Mouse (Mus musculus) CH12.LX (cell line): ENCODE data around the gene Klc4. TPM values are rescaled to one million over a fixed set of nuclear protein-coding genes. Genes with fewer than 3 reads are reported as not detected.
A peak's percentile ranks its signal among the peaks of the same experiment; 100 is the strongest.

ENCODE experiments used
- DNase-seq: peaks from one replicate; pipeline ENCODE4 v3.0.0-alpha.2; 2013; ENCODE audit errors: extremely low read depth
- H3K27ac ChIP-seq: 2 replicates; pipeline ENCODE4 v1.5.1; 2012; ENCODE audit warnings: low read depth, mild to moderate bottlenecking, control low read depth, moderate library complexity; ENCODE audit not compliant: insufficient read depth
- H3K27me3 ChIP-seq: replicated peaks from 2 replicates; pipeline ENCODE3; 2012; ENCODE audit warnings: inconsistent platforms
- H3K36me3 ChIP-seq, 2 experiments: replicated peaks in 1 of 2; 2 replicates each; pipeline versions ENCODE3 to v1.6.1; 2012; ENCODE audit warnings: inconsistent platforms in 1 of 2, low read length in 1 of 2, mild to moderate bottlenecking in 1 of 2, mixed read lengths in 1 of 2, moderate library complexity in 1 of 2; ENCODE audit not compliant: control insufficient read depth in 1 of 2, insufficient read depth in 1 of 2
- H3K4me1 ChIP-seq, 2 experiments: 2 replicates each; pipeline ENCODE4 v1.6.1; 2012; ENCODE audit warnings: inconsistent platforms in 1 of 2, moderate library complexity in 1 of 2; ENCODE audit not compliant: insufficient read depth in 2 of 2, control insufficient read depth in 1 of 2
- H3K4me2 ChIP-seq: 2 replicates; pipeline ENCODE4 v1.6.1; 2012; ENCODE audit warnings: low read depth, mild to moderate bottlenecking, control low read depth; ENCODE audit not compliant: poor library complexity, insufficient read depth, severe bottlenecking
- H3K4me3 ChIP-seq, 3 experiments: fragments of 150-350 bp in 1 of 3; sonication (generic) in 1 of 3; replicated peaks in 1 of 3; 2 replicates each; pipeline versions ENCODE3 to v1.5.1; 2011 to 2012; ENCODE audit warnings: low read depth in 2 of 3, low read length in 2 of 3, mild to moderate bottlenecking in 2 of 3, moderate library complexity in 2 of 3, control low read depth in 1 of 3, improper control_type of control experiment in 1 of 3, inconsistent platforms in 1 of 3, mixed read lengths in 1 of 3; ENCODE audit not compliant: poor library complexity in 1 of 3
- H3K79me2 ChIP-seq: replicated peaks from 2 replicates; pipeline ENCODE4 v1.6.1; 2012; ENCODE audit warnings: mild to moderate bottlenecking, moderate library complexity; ENCODE audit not compliant: control insufficient read depth, poor library complexity, insufficient read depth, severe bottlenecking; ENCODE audit errors: extremely low read depth
- H3K9ac ChIP-seq: 2 replicates; pipeline ENCODE4 v1.6.1; 2012; ENCODE audit warnings: low read depth, mild to moderate bottlenecking, control low read depth, moderate library complexity; ENCODE audit not compliant: insufficient read depth
- H3K9me3 ChIP-seq: replicated peaks from 2 replicates; pipeline ENCODE3; 2012; ENCODE audit warnings: low read length, inconsistent platforms, mixed read lengths
- CHD2 ChIP-seq: IDR thresholded peaks from 2 replicates; pipeline ENCODE4 v1.6.1; 2011; ENCODE audit warnings: low read length, improper control_type of control experiment
- E2F4 ChIP-seq: IDR thresholded peaks from 2 replicates; pipeline ENCODE4 v1.6.1; 2011; ENCODE audit warnings: low read depth, low read length, improper control_type of control experiment; ENCODE audit not compliant: insufficient replicate concordance
- ELF1 ChIP-seq: IDR thresholded peaks from 2 replicates; pipeline ENCODE4 v1.6.1; 2014; ENCODE audit warnings: low read depth, mild to moderate bottlenecking, inconsistent platforms, low read length, improper control_type of control experiment
- EP300 ChIP-seq: IDR thresholded peaks from 2 replicates; pipeline ENCODE4 v1.6.1; 2011; ENCODE audit warnings: low read length, improper control_type of control experiment
- GABPA ChIP-seq: IDR thresholded peaks from 2 replicates; pipeline ENCODE4 v1.6.1; 2012; ENCODE audit warnings: low read depth, low read length, improper control_type of control experiment, inconsistent platforms; ENCODE audit not compliant: insufficient replicate concordance
- HCFC1 ChIP-seq: IDR thresholded peaks from 2 replicates; pipeline ENCODE4 v1.6.1; 2012; ENCODE audit warnings: low read depth, mild to moderate bottlenecking, inconsistent platforms, low read length, improper control_type of control experiment
- IRF4 ChIP-seq: IDR thresholded peaks from 2 replicates; pipeline ENCODE4 v1.6.1; 2014; ENCODE audit warnings: low read depth, mild to moderate bottlenecking, inconsistent platforms, low read length, improper control_type of control experiment
- JUND ChIP-seq: conservative IDR thresholded peaks from 2 replicates; pipeline ENCODE4 v1.6.1; 2011; ENCODE audit warnings: low read depth, low read length, improper control_type of control experiment
- KAT2A ChIP-seq: IDR thresholded peaks from 2 replicates; pipeline ENCODE4 v1.6.1; 2012; ENCODE audit warnings: low read length, improper control_type of control experiment, inconsistent platforms; ENCODE audit not compliant: insufficient replicate concordance
- MAX ChIP-seq: IDR thresholded peaks from 2 replicates; pipeline ENCODE4 v1.6.1; 2011; ENCODE audit warnings: low read length, improper control_type of control experiment
- MEF2A ChIP-seq: IDR thresholded peaks from 2 replicates; pipeline ENCODE4 v1.6.1; 2014; ENCODE audit warnings: low read depth, mild to moderate bottlenecking, inconsistent platforms, low read length, improper control_type of control experiment, borderline replicate concordance
- MXI1 ChIP-seq: IDR thresholded peaks from 2 replicates; pipeline ENCODE4 v1.6.1; 2011; ENCODE audit warnings: mild to moderate bottlenecking, low read depth, low read length, improper control_type of control experiment
- MYC ChIP-seq: IDR thresholded peaks from 2 replicates; pipeline ENCODE4 v1.6.1; 2011; ENCODE audit warnings: low read depth, mild to moderate bottlenecking, improper control_type of control experiment, low read length
- PAX5 ChIP-seq: IDR thresholded peaks from 2 replicates; pipeline ENCODE4 v1.6.1; 2012; ENCODE audit warnings: low read length, inconsistent platforms, mixed read lengths
- POLR2AphosphoS2 ChIP-seq: IDR thresholded peaks from 2 replicates; pipeline ENCODE4 v1.6.1; 2011; ENCODE audit warnings: low read depth, low read length, improper control_type of control experiment
- RAD21 ChIP-seq: IDR thresholded peaks from 2 replicates; pipeline ENCODE4 v1.6.1; 2011; ENCODE audit warnings: low read depth, mild to moderate bottlenecking, low read length, improper control_type of control experiment, moderate library complexity
- RCOR1 ChIP-seq: conservative IDR thresholded peaks from 2 replicates; pipeline ENCODE4 v1.6.1; 2012; ENCODE audit warnings: low read depth, mild to moderate bottlenecking, inconsistent platforms, low read length, improper control_type of control experiment
- SMC3 ChIP-seq: IDR thresholded peaks from 2 replicates; pipeline ENCODE4 v1.6.1; 2011; ENCODE audit warnings: low read depth, low read length, improper control_type of control experiment
- TBP ChIP-seq: conservative IDR thresholded peaks from 2 replicates; pipeline ENCODE4 v1.6.1; 2011; ENCODE audit warnings: low read depth, low read length, improper control_type of control experiment
- USF1 ChIP-seq: IDR thresholded peaks from 2 replicates; pipeline ENCODE4 v1.6.1; 2014; ENCODE audit warnings: low read depth, mild to moderate bottlenecking, inconsistent platforms, low read length, improper control_type of control experiment
- ZNF384 ChIP-seq: IDR thresholded peaks from 2 replicates; pipeline ENCODE4 v1.6.1; 2012; ENCODE audit warnings: low read depth, low read length, improper control_type of control experiment, inconsistent platforms
- dilution Hi-C: fragments of 300-500 bp; cut with MboI; formaldehyde crosslinking; loops from 2 replicates; pipeline ENCODE4 v1.14.3; 2020; ENCODE audit warnings: low sequenced_read_pairs; ENCODE audit not compliant: extremely low pct_unique_long_range_greater_than_20kb, extremely low pct_ligation_motif_present
- in situ Hi-C: fragments of 300-500 bp; cut with MboI; formaldehyde crosslinking; loops from 3 replicates; pipeline ENCODE4 v1.14.3; 2019; ENCODE audit warnings: low sequenced_read_pairs, low pct_ligation_motif_present, low pct_unique_long_range_greater_than_20kb, mixed read lengths
- polyA plus RNA-seq: library from polyadenylated mRNA; unstranded; fragments of >175 nt; gene quantifications from 2 replicates; pipeline ENCODE4 v1.2.1, GENCODE M21; 2012; ENCODE audit warnings: low read depth; ENCODE audit not compliant: insufficient read length
- total RNA-seq, 2 experiments: library from RNA; depleted of rRNA; stranded (reverse); fragments of 300-350 nt in 1 of 2; fragments of >200 nt in 1 of 2; gene quantifications; 2 replicates each; pipeline ENCODE4 v1.2.3; 2012 to 2014

Klc4 gene
- total and polyA plus RNA-seq, 3 experiments = 6.6 to 10.7 (median 6.7) TPM

DNA sequence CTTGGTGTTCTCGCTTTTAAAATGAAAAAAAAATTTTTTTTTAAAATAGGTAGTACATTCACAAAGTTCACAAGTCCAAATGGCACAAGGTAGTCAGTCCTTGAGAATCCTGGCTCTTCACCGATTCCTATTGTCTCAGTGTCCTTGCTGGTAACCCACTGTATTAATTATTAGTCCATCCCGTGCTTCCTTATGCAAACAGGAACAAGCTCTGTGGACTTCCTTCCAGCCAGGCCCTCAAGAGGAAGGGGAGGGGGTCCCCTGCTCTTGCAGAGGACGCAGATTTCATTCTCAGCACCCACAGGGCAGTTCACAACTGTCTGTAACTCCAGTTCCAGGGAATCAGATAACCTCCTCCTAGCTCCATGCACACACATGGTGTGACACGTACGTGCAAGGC lies 10.2 kb upstream of the Klc4 start:
- TF ChIP-seq RCOR1 (no peak), E2F4 (no peak), MAX (no peak), GABPA (no peak), IRF4 (no peak), JUND (no peak), PAX5 (no peak)
- DNase-seq = no peak
- dilution Hi-C loops = no loop called here
- Histone ChIP-seq H3K4me3 (no peak overlapping the region), H3K27me3 (no peaks in the 10 kb centered on the region), H3K36me3 (peaks cover 77 to 94% of the 10 kb centered on the region in 2 experiments), H3K4me2 (no peak overlapping the region), H3K79me2 (peaks cover 17% of the 10 kb centered on the region), H3K9ac (no peak overlapping the region), H3K4me1 (peaks cover 8 to 19% of the 10 kb centered on the region in 2 experiments), H3K27ac (no peak overlapping the region), H3K9me3 (peaks cover 5% of the 10 kb centered on the region)
- in situ Hi-C loops = no loop called here

DNA sequence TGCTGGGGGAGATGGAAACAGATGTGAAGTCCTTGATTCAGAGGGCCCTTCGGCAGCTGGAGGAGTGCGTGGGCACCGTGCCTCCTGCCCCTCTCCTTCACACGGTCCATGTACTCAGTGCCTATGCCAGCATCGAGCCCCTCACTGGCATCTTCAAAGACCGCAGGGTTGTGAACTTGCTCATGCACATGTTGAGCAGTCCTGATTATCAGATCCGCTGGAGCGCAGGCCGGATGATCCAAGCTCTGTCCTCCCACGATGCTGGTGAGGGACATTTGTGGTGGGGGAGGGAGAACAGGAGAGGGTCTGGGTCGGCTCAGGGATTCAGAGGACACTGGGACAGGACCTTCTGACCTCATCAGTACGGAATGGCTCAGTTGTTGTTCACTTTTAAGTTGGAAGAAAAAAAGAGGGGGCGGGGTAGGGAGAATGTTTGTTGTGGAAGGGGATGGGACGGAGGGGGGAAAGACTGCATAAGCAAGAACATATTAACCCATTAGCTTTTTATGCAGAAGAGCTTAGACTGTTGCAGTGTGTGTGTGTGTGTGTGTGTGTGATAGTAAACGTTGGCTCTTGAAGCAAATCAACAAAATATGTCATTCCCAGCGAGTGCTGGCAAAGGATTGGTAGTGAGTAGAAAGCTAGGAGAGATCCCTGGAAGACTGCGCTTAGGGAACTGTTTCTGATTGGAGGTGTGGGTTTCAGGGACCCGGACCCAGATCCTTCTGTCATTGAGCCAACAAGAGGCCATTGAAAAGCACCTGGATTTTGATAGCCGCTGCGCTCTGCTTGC lies 6.1 kb upstream of the Klc4 start:
- dilution Hi-C loops = no loop called here

More for the DNA sequence above, 6.1 kb upstream of the Klc4 start:
- H3K9me3 ChIP-seq = peaks cover 5% of the 10 kb centered on the region
- H3K79me2 ChIP-seq = peaks cover 22% of the 10 kb centered on the region
- peak overlapping the region; percentile 95; the same call in 1 of the 2 replicates for H3K9ac ChIP-seq
- H3K4me1 ChIP-seq = peaks cover 9 to 48% of the 10 kb centered on the region in 2 experiments
- H3K27ac ChIP-seq = no peak overlapping the region
- H3K36me3 ChIP-seq = peaks cover 52 to 75% of the 10 kb centered on the region in 2 experiments
- H3K27me3 ChIP-seq = no peaks in the 10 kb centered on the region
- TF ChIP-seq ZNF384 (no peak), CHD2 (no peak), JUND (no peak), HCFC1 (no peak), TBP (no peak), KAT2A (no peak), EP300 (no peak), MXI1 (no peak), SMC3 (no peak), RAD21 (no peak), MEF2A (no peak), ELF1 (no peak), MYC (no peak), USF1 (no peak), POLR2AphosphoS2 (no peak)
- no peak for DNase-seq
- peak overlapping the region; percentile 79 to 88 (median 84) for H3K4me3 ChIP-seq
- in situ Hi-C loops = loop anchor here (5.0 kb wide), 2 partner anchors 60 to 120 kb away; partner anchors contain the start of genes 2310039H08Rik and Pex6
- peak overlapping the region; percentile 30 for H3K4me2 ChIP-seq
